Mouse (Mus musculus): ENCODE results near the gene Baiap2l2. TPM values are rescaled to one million over a fixed set of nuclear protein-coding genes. Genes with fewer than 3 reads are reported as not detected.
"Not testable (repeated sequence)": the region's sequence is repeated elsewhere in the genome, so short reads cannot be mapped to it uniquely, and the experiment has no call there.

Gene Baiap2l2
- total RNA-seq, 2 experiments from 2014 or later: 0.85 to 0.99 TPM

GRCm38 (mm10) chr15:79261095-79261725 is 24.1 kb downstream of the Baiap2l2 start:
- DNase-seq: peak; percentile 35

DNA sequence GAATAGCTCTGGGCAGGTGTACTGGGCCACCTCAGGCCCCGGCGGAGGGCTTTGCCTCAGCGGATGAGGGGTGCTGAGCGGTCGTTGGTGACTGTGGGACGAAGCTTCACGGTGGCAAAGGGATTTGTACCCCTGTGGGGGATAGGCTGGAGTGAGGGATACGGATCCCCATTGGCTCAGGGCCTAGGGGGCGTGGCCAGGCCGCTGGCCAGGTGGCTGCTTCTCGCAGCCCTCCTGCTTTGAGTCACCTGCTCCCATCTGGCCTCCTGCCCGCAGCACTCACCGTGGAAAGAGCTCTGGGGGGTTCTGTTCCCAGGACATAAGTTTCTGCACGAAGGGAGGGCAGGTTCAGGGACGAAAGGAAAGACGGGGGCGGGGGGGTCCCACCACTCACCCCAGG is 26.8 kb downstream of the Baiap2l2 start:
- DNase-seq: no peak

DNA sequence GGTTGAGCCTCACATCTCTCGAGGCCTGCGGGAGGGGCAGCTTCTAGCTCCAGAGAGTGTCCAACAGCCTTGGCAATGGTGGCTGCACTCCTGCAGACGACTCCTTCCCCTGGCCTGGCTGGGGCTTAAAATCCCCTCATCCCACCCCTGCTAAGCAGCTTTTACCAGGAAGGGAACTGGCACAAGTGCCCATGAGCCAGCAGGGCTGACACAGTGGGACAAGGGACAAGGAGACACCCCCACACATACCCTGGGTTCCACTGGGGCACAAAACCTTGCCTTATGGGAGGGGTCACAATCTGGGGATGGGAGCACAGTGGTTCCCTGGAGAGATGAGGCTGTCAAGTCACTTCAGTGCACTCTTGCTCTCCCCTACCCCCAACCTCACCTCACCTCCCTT is 30.7 kb downstream of the Baiap2l2 start, which contains the start of gene Slc16a8:
Gene Slc16a8 (minus strand): TSS at position 101 of the 400 bp plus-strand sequence.
- DNase-seq: no peak

GRCm38 (mm10) chr15:79252580-79252979 is 32.8 kb downstream of the Baiap2l2 start:
- no peak for DNase-seq

GRCm38 (mm10) chr15:79251781-79252491 is 33.4 kb downstream of the Baiap2l2 start:
- DNase-seq: no peak

DNA sequence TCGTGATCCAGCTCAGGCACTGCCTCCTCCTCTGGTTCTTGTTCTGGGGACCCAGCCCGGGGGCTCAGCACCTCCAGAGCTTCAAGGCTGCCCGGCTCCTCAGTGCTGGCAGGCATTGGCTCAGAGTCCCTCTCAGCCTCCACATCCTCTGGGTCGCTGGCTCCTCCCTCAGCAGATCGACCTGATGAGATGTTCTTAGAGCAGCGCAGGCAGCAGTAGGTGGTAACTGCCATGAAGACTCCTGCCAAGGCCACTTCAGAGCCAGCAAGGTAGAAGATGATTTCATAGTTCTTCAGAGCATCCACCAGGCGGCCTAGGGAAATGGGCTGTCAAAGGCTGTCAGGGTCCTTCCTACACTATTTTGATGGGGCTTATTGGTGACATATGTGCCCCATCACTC is 34.2 kb downstream of the Baiap2l2 start:
- no peak for DNase-seq

DNA sequence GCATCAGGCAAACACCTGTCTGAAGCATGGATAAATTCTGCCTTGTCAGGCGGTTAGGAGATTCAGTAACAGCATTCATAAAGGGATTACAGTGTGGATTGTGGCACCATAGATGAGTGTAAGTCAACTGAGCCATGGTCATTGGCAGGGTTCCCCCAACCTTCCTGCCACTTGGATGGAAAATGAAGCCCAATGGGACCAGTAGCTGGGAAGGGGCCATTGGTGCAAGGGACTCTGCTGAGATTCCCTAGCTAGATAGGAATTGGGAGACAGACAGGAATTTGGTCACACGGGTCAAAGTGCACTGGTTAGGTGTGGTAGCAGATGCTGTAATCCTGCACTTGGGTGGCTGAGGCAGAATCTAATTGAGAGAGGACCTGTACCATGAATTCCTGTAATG is 35.1 kb downstream of the Baiap2l2 start:
- peak; percentile 68 for DNase-seq

DNA sequence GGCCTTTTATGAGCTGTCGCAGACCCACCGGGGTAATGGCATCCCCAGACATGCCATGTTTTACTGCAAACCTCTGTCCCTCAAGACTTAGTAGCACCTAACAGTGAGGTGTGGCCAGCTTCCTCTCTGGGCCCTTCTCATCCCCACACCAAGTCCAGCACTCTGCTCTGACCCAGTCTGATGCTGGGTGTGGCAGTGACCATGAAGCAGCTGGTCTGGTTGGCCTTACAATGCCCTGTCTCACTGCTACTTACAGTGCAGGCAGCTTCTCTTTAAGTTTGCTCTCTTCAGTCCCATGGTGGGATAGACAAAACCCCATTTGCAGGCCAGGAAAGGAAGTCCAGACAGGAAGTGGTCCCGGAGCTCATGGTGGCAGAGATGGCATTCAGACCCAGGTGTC is 40.0 kb downstream of the Baiap2l2 start:
- no peak for DNase-seq

DNA sequence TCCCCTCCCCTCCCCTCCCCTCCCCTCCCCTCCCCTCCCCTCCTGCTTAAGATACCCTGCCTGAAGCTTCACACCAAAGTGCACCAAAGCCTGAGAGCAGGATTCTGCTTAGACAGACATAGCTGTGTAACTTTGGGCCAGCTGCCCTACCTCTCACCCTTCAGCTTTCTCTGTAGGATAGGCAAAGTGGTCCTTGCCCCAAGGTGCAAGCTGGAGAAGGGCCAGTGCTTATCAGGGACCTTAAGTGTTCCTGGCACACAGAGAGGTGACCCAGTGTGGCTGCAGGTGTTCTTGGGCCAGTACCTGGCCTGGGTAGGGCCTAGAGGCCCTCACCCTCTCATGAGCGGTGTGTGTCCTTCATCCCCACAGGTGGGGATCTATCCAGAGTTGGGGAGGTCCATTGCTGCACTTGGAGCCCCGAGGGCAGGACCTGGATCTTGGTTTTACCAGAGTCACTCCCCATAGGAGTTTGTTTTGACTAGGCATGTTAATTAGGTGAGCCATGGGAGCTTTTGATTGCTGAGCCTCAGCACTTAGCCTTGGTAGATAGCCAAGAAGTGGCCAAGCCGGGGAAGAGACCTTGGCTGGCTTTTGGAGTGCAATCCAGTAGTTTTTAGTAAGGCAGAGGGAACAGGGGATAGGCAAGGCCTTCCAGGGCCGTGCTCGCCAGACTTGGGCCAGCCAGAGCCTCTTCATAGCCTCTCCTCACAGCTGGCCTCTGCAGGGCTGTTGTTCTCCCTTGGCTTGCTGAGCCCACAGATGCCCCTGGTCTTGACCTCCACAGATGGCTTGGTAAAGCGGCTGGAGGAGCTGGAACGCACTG is 41.1 kb downstream of the Baiap2l2 start:
- DNase-seq: peak; percentile 67

DNA sequence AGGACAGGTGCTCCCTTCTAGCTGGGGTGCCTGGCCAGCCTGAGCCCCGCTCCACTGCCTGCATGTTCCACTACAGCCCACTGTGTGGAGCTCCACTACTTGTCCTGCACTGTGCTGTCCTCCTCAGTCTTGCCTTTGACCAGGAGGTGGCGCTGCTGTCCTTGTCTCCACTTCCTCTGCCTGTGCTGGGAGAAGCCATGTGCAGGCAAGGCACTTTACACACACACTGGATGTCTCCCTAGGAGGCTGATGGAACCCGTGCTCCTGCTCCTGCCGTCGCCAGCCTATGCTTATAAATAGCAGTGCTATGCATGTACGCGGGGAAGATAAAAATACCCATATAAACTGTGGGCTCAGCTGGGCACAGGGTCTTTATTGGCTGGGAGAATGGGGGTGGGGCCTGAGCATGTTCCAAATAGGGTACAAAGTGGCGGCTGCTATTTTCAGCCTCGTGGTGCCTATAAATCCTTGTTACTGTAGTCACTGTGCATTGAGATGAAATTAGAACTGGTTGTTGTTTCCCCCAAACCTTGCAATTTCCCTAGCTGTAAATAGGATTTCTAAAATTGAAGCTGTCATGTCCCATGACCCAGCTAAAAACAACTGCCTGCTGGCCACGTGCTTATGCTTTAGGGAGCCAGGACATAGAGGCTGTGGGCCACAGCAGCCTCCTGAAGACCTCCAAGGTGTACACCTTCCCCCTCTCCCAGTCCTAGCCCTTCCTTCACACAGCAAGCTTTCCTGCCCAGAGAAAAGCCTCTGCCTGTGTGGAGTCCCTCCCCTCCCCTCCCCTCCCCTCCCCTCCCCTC is 41.9 kb downstream of the Baiap2l2 start:
- peak; percentile 96 for DNase-seq

- DNase-seq: no peak
Observed at GRCm38 (mm10) chr15:79242574-79243233, 42.6 kb downstream of the Baiap2l2 start.

DNA sequence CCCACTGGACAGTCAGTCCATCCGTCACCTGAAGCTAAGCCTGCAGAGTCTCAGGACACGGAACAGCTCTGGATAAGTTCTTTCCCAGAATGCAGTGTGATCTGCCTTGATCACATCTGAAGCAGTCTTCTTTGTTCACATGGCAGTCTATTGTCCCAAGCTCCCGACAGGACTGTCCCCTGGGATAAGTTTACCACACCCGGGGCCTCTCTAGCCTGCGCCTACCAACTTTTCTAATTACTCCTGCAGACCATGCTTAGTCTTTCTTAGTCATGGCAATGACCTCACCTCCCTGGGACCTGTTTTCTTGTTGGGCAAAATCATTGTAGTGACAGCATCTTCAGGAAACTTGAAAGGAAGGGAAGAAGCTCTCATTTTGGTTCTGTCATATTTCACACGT is 47.3 kb downstream of the Baiap2l2 start:
- no peak for DNase-seq

DNA sequence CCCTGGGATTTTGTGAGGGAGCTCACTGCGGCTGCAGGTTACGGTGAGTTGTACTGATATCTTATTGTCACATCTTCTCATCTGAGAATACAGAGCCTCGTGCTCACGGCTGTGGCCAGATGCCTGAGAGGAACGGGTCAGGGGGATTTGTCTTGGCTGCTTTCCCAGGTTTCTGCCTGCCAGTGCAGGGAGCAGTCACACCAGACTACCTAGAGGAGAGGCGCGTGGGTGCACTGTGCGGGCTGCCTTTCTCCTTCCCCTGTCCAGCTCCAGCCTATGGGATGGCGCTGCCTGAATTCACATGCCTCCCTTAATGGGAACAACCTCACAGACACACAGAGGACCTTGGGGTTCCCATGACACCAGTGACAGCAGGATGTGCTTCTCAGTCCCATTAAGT is 50.1 kb downstream of the Baiap2l2 start:
- DNase-seq: no peak

- DNase-seq: peak; percentile 91
Observed at GRCm38 (mm10) chr15:79229058-79229821, 56.1 kb downstream of the Baiap2l2 start, which contains the start of the genes Pick1 and Gm49486. Gene Pick1, plus strand, starts transcription at chr15:79229173. Gene Gm49486, plus strand, starts transcription at chr15:79229391.

- not testable (repeated sequence) for DNase-seq
Observed at GRCm38 (mm10) chr15:79225780-79226179, 59.6 kb downstream of the Baiap2l2 start.

- DNase-seq: peak; percentile 94
Observed at GRCm38 (mm10) chr15:79224685-79225084, 60.7 kb downstream of the Baiap2l2 start.

- no peak for DNase-seq
Observed at GRCm38 (mm10) chr15:79223641-79224040, 61.7 kb downstream of the Baiap2l2 start.

DNA sequence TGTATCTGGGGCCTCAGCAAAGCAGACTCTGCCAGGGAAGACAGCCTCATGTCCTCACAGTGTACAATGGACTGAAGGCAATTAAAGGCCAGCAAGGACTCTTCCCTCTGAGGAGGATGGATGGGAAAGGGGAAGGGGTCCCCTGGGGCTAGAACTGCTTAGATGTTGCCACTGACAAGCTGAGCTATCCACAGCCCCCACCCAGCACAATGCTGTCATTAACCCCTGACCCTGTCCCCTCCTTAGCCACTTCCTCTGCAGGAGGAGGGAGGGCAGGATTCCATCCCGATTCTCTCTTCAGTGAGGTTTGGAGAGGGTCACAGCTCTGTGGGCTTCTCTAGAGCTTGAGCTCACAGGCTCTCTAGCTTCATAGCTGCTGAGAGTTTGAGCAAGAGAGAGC is 65.8 kb downstream of the Baiap2l2 start:
- no peak for DNase-seq

DNA sequence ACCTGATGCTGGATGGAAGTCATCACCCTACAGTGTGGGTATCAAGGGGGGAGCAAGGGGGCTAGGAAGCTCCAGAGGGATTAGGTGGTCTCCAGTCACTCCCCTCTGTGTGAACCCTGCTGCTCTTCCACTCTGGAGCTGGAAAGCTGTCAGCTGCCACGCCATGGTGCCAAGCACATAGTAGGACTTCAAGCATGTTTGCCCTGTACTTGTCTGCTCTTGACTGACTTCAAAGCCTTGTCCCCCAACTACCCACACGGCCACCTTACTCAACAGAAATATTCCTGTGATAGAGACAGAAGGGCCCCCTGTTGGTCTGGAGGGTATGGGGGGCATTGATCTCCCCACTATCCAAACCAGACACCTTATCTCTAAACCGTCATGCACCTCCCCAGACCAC is 69.1 kb downstream of the Baiap2l2 start:
- DNase-seq: no peak

- DNase-seq: no peak
Observed at GRCm38 (mm10) chr15:79213591-79213990, 71.7 kb downstream of the Baiap2l2 start.
